Mouse (Mus musculus): Measurements from ENCODE around the gene Papolb.

DNA sequence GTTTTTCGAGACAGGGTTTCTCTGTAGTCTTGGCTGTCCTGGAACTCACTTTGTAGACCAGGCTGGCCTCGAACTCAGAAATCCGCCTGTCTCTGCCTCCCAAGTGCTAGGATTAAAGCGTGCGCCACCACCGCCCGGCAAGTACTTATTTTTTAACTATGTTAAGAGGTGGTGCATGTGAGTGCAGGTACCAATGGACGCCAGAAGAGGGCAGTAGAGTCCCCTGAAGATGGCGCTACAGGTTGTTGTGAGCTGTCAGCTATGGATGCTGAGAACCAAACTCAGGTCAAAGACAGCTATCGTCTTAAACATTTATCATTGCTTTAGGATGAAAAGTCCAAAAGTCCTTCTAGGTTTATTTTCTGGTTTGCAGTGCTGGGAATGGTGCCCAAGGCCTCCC lies 48.3 kb upstream of the Papolb start:
- TF ChIP-seq CTCF (conservative IDR thresholded peaks at IDR 0.05; ENCODE audit: low read length), result peak; percentile 31
- no peak for TF ChIP-seq NANOG (IDR thresholded peaks at IDR 0.05; ENCODE audit: borderline replicate concordance, low read length)
